Mouse (Mus musculus) heart, postnatal 0 days (tissue): ENCODE measurements around the gene Dph5.

Experiments used
- CTCF ChIP-seq: IDR thresholded peaks from 2 replicates; pipeline ENCODE4 v1.5.1; 2016; ENCODE audit warnings: antibody characterized with exemption, control low read depth, low read depth
- EP300 ChIP-seq: IDR thresholded peaks from 2 replicates; pipeline ENCODE4 v1.6.1; 2016; ENCODE audit warnings: antibody characterized with exemption, low read depth

- TF ChIP-seq CTCF, result no peak
- TF ChIP-seq EP300, result no peak
Observed at GRCm38 (mm10) chr3:115877133-115877532, 10.5 kb upstream of the Dph5 start.
